Mouse (Mus musculus) lung, postnatal 0 days (tissue): ENCODE measurements around the gene Pcnp. TPM values are rescaled to one million over a fixed set of nuclear protein-coding genes. Genes with fewer than 3 reads are reported as not detected.

Source experiments
- ATAC-seq: fragments of 200-750 bp; cut with Nextera tagmentation; 2 replicates; pipeline ENCODE4 v1.8.0; 2017; ENCODE audit warnings: moderate library complexity
- DNase-seq: peaks from one replicate; pipeline ENCODE4 v3.0.0-alpha.2; 2016; ENCODE audit warnings: low spot score
- H3K27ac ChIP-seq: fragments of 300-500 bp; sonication (generic); 2 replicates; pipeline ENCODE4 v1.5.1; 2014; ENCODE audit warnings: antibody characterized with exemption, mild to moderate bottlenecking, low read length, mixed read lengths
- H3K27me3 ChIP-seq: fragments of 300-500 bp; sonication (generic); replicated peaks from 2 replicates; pipeline ENCODE4 v1.6.1; 2014; ENCODE audit warnings: low read length, mixed read lengths; ENCODE audit not compliant: insufficient read depth
- H3K36me3 ChIP-seq: fragments of 300-500 bp; sonication (generic); 2 replicates; pipeline ENCODE4 v1.6.1; 2014; ENCODE audit warnings: low read length, mixed read lengths; ENCODE audit not compliant: insufficient read depth
- H3K4me1 ChIP-seq: fragments of 300-500 bp; sonication (generic); 2 replicates; pipeline ENCODE4 v1.6.1; 2014; ENCODE audit warnings: antibody characterized with exemption, low read depth, low read length, mixed read lengths; ENCODE audit not compliant: insufficient read depth
- H3K4me2 ChIP-seq: fragments of 300-500 bp; sonication (generic); replicated peaks from 2 replicates; pipeline ENCODE4 v1.6.1; 2014; ENCODE audit warnings: low read depth, mild to moderate bottlenecking, low read length, moderate library complexity, mixed read lengths
- H3K4me3 ChIP-seq: fragments of 300-500 bp; sonication (generic); 2 replicates; pipeline ENCODE4 v1.5.1; 2014; ENCODE audit warnings: low read depth, low read length
- H3K9ac ChIP-seq: fragments of 300-500 bp; sonication (generic); replicated peaks from 2 replicates; pipeline ENCODE4 v1.6.1; 2014; ENCODE audit warnings: low read depth, mild to moderate bottlenecking
- H3K9me3 ChIP-seq: fragments of 300-500 bp; sonication (generic); 2 replicates; pipeline ENCODE4 v1.6.1; 2016; ENCODE audit warnings: low read length, mixed read lengths
- CTCF ChIP-seq: IDR thresholded peaks from 2 replicates; pipeline ENCODE4 v1.5.1; 2016; ENCODE audit warnings: antibody characterized with exemption, mild to moderate bottlenecking
- EP300 ChIP-seq: IDR thresholded peaks from 2 replicates; pipeline ENCODE4 v1.6.1; 2016; ENCODE audit warnings: antibody characterized with exemption, mild to moderate bottlenecking, control low read depth
- WGBS: fragments of 180-500 bp; shearing (Covaris S2); extraction: QIAGEN DNeasy Blood & Tissue Kit; methylation state at CpG from one replicate; pipeline ENCODE4 v1.1.7; 2014; 5-methylcytosine and 5-hydroxymethylcytosine counted together
- polyA plus RNA-seq: library from polyadenylated mRNA; unstranded; fragments of >200 nt; fragmentation: Nextera tagmentation; extraction: Ambion mirVana; gene quantifications from 2 replicates; pipeline ENCODE4 v1.2.1, GENCODE M21; 2015

Pcnp gene
- polyA plus RNA-seq, 1 experiment from 2014 or later = 166 TPM

DNA sequence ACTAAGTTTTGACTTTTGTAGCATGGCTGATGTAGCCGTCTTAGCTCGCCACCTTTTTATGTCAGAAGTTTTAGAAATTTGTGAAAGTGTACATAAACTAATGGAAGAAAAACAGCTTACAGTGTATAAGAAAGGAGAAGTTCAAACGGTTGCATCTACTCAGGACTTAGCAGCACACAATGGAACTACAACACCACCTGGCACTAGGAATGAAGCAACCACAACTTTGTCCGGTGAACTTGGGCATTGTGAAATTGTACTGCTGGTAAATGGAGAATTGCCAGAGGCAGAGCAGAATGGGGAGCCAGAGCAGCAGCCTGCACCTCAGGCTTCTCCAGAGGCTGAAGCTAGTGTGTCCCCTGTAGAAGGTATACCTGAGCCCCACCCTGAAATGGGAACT is 39.2 kb downstream of the Pcnp start:
- no peaks in the 10 kb centered on the region for H3K4me1 ChIP-seq
- no peak for ATAC-seq
- 89% methylated on average over 4 of the region's 4 CpGs for WGBS

DNA sequence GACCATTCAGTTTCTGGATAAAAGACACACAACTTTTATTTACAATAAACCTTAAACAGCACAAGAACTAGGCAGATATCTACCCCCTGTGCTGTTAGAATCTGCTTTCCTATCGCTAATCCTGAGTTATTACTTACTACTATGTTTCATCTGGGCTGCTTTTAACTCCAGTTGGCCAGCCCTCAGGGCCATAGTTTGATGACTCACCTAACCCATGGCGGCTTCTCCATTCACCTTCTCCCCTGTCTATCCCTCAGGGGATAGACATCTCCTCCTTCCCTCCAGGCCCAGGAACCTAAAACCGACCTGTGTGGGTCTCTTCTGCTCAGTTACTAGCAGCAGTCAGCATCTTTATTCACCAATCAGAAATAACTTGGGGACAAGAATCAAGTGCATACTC is 43.5 kb downstream of the Pcnp start:
- DNase-seq (no peak), ATAC-seq (no peak)
- Histone ChIP-seq H3K4me3 (no peak overlapping the region), H3K9ac (no peak overlapping the region), H3K36me3 (peaks cover 7% of the 10 kb centered on the region; the same call in 1 of the 2 replicates), H3K27ac (no peak overlapping the region), H3K4me1 (no peaks in the 10 kb centered on the region), H3K4me2 (no peak overlapping the region), H3K27me3 (no peaks in the 10 kb centered on the region), H3K9me3 (no peaks in the 10 kb centered on the region)
- TF ChIP-seq EP300 (no peak), CTCF (no peak)
- WGBS = 96% methylated on average over 3 of the region's 3 CpGs

More for the DNA sequence above, 39.2 kb downstream of the Pcnp start:
- H3K9ac ChIP-seq = no peak overlapping the region
- no peak for DNase-seq
- no peak overlapping the region for H3K4me2 ChIP-seq
- peaks cover 7% of the 10 kb centered on the region; the same call in 1 of the 2 replicates for H3K36me3 ChIP-seq
- TF ChIP-seq CTCF = no peak
- no peak for TF ChIP-seq EP300
- H3K27ac ChIP-seq = no peak overlapping the region
- no peaks in the 10 kb centered on the region for H3K27me3 ChIP-seq
- no peaks in the 10 kb centered on the region for H3K9me3 ChIP-seq
- no peak overlapping the region for H3K4me3 ChIP-seq

DNA sequence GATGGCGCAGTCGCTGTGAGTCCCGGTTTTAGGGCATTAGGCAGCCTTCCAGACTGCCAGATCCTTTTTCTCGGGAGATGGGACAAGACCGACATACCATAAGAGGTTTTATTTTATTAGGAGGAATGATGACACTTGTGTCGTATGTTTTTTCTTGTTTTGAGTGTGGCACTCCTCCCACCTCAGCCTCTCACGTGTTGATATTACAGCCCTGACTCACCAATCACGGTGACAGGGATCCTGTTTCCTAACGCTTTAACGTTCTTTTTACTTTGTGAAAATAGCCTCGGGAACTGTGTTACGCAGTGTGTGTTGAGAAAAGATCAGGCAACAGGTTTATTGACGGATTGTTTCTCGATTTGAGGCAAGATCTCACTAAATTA is 54.6 kb downstream of the Pcnp start:
- Histone ChIP-seq H3K4me1 (peaks cover 6% of the 10 kb centered on the region; the same call in 1 of the 2 replicates), H3K27me3 (no peaks in the 10 kb centered on the region), H3K9me3 (no peaks in the 10 kb centered on the region), H3K4me2 (peak overlapping the region; percentile 68), H3K9ac (peak overlapping the region; percentile 94), H3K27ac (peak overlapping the region; percentile 95), H3K4me3 (peak overlapping the region; percentile 98), H3K36me3 (peaks cover 23% of the 10 kb centered on the region)
- peak; percentile 88 for DNase-seq
- ATAC-seq = peak; percentile 46
- 6% methylated on average over 14 of the region's 14 CpGs for WGBS
- no peak for TF ChIP-seq EP300
- no peak for TF ChIP-seq CTCF

DNA sequence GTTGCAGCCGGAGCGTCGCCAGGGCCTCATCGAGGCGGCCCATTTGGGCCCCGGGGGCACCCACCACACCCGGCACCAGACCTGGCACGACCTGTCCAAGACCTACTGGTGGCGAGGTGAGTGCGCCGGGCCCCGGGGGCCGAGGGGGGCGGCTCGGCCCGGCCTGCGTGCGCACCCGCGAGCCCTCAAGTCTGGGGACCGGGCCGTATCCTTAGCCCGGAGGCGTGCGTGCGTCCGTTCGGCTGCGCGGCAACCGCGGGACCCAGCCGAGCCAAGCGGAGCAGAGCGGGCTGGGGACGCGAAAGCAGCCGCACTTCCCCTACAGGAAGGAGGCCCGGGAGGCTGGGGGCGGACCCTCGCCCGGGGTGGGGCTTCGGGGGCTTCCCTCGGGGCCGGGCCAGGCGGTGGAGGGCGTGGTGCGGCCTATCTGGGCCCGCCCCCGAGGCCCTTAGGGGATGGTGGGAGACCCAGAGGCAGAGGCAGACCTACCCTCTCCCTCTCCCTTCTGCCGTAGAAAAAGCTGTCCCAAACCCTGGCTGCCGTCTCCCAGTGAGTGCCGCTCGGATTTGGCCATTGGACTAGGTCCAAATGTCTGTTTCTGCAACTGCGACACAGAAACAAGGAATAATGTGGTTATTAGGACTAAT is 55.2 kb downstream of the Pcnp start:
- TF ChIP-seq EP300 (no peak), CTCF (no peak)
- no peaks in the 10 kb centered on the region for H3K27me3 ChIP-seq
- WGBS = 0% methylated on average over 35 of the region's 55 CpGs
- H3K9me3 ChIP-seq = no peaks in the 10 kb centered on the region
- peak overlapping the region; percentile 95 for H3K27ac ChIP-seq
- peak overlapping the region; percentile 94 for H3K9ac ChIP-seq
- peaks cover 28% of the 10 kb centered on the region for H3K36me3 ChIP-seq
- H3K4me1 ChIP-seq = peaks cover 6% of the 10 kb centered on the region; the same call in 1 of the 2 replicates
- H3K4me2 ChIP-seq = peak overlapping the region; percentile 68
- peak overlapping the region; percentile 98 for H3K4me3 ChIP-seq
- ATAC-seq = peak; percentile 92
- DNase-seq = peak; percentile 96

DNA sequence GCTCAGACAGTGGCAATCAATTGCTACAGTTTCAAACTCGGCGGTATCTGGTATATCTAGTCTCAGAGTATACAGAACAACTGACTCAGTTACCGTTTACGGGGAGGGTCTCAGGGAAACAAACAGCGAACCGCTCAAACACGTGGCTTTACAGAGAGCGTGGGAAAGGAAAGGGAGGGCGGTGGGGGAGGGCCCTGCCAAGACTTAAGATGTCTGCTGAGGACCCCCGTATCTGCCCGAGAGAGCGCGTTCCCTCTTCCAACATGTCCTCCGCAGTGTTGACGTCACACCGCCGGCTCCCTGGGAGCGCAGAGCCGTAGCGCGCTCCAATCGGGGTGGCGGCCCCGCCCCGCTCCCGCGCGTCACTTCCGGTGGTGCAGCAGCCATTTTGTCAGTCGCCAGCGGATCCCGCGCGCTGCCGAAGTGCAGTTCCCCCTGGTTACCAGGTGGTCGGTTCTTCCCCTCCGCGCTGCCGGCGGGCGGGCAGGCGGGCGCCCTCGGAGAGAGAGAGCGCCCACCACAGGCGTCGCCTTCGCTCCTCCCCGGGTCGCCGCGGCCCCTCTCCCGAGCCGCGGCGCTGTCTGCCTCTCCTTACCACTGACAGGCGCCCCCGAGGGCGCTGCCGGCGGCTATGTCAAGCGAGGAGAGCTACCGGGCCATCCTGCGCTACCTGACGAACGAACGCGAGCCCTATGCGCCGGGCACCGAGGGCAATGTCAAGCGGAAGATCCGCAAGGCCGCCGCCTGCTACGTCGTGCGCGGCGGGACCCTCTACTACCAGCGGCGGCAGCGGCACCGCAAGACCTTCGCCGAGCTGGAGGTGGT is 55.9 kb downstream of the Pcnp start, which contains the start of gene Zbtb11:
TSS of gene Zbtb11 (plus strand) at position 453 of the 825 bp plus-strand sequence.
- TF ChIP-seq EP300 = no peak
- TF ChIP-seq CTCF = peak; percentile 34; the same call in 1 of the 2 replicates

DNA sequence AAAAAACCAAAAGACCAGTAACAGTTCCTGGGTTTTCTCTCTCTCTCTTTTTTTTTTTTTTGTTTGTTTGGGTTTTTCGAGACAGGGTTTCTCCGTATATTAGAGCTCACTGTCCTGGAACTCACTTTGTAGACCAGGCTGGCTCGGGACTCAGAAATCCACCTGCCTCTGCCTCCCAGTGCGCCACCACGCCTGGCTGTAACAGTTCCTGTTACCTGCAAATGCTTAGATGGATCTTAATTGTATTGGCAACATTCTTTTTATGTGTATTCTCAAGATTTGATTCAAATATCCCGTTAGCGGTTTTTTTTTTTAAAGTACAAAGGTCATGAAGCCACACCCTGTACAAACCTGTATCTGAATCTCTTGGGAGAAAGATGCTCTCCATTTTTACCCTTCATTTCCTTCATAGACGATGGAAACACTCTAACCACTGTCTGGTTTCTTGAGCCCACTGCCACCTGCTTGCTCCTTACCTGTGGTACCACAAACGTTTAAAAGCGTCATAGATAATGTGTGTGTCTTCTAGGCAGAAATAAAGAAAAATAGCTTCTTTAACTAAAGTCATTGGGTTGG is 56.8 kb downstream of the Pcnp start:
- H3K36me3 ChIP-seq = peaks cover 28% of the 10 kb centered on the region
- H3K4me2 ChIP-seq = peak overlapping the region; percentile 56
- peaks cover 6% of the 10 kb centered on the region; the same call in 1 of the 2 replicates for H3K4me1 ChIP-seq
- H3K27ac ChIP-seq = no peak overlapping the region
- 47% methylated on average over 10 of the region's 10 CpGs for WGBS
- TF ChIP-seq CTCF (no peak), EP300 (no peak)
- H3K9ac ChIP-seq = 0 out of 2 replicates have a peak overlapping the region, but pooled peaks have one; percentile 5
- H3K4me3 ChIP-seq = peak overlapping the region; percentile 98
- no peak for ATAC-seq
- H3K27me3 ChIP-seq = no peaks in the 10 kb centered on the region
- DNase-seq = no peak
- H3K9me3 ChIP-seq = no peaks in the 10 kb centered on the region

More for the DNA sequence above, 55.9 kb downstream of the Pcnp start, which contains the start of gene Zbtb11:
- ATAC-seq (peak; percentile 94), DNase-seq (peak; percentile 99)
- peaks cover 28% of the 10 kb centered on the region for H3K36me3 ChIP-seq
- peak within 1 kb of the TSS; percentile 68 for H3K4me2 ChIP-seq
- H3K9ac ChIP-seq = peak within 1 kb of the TSS; percentile 94
- peak within 1 kb of the TSS; percentile 95 for H3K27ac ChIP-seq
- WGBS = under 1% methylated on average over 68 of the region's 86 CpGs
- peaks cover 6% of the 10 kb centered on the region; the same call in 1 of the 2 replicates for H3K4me1 ChIP-seq
- H3K27me3 ChIP-seq = no peaks in the 10 kb centered on the region
- H3K4me3 ChIP-seq = peak within 1 kb of the TSS; percentile 98
- H3K9me3 ChIP-seq = no peaks in the 10 kb centered on the region
